Mouse (Mus musculus) liver, embryonic 14.5 days (tissue): ENCODE data around the gene Acsm5. TPM values are rescaled to one million over a fixed set of nuclear protein-coding genes. Genes with fewer than 3 reads are reported as not detected.
A peak's percentile ranks its signal among the peaks of the same experiment; 100 is the strongest.

Source experiments
- ATAC-seq: fragments of 200-750 bp; cut with Nextera tagmentation; 2 replicates; pipeline ENCODE4 v1.8.0; 2017; ENCODE audit warnings: moderate number of reproducible peaks, mild to moderate bottlenecking, moderate library complexity; ENCODE audit not compliant: insufficient read depth
- DNase-seq, 3 experiments: peaks; one replicate each; pipeline ENCODE4 v3.0.0-alpha.2; 2012 to 2013; ENCODE audit warnings: low read depth in 3 of 3, low spot score in 3 of 3
- H3K27ac ChIP-seq: fragments of 300-500 bp; sonication (generic); 2 replicates; pipeline ENCODE4 v1.5.1; 2014; ENCODE audit warnings: moderate library complexity, mild to moderate bottlenecking, control low read depth, inconsistent platforms
- H3K27me3 ChIP-seq: fragments of 300-500 bp; sonication (generic); 2 replicates; pipeline ENCODE4 v1.6.1; 2014; ENCODE audit warnings: mild to moderate bottlenecking, low read length, moderate library complexity; ENCODE audit not compliant: control insufficient read depth, insufficient read depth
- H3K36me3 ChIP-seq: fragments of 300-500 bp; sonication (generic); replicated peaks from 2 replicates; pipeline ENCODE4 v1.6.1; 2014; ENCODE audit warnings: low read depth; ENCODE audit not compliant: control insufficient read depth, insufficient read depth
- H3K4me1 ChIP-seq, 2 experiments: fragments of 200-500 bp in 1 of 2; fragments of 300-500 bp in 1 of 2; sonication (generic) in 1 of 2; replicated peaks; 2 replicates each; pipeline ENCODE4 v1.6.1; 2012 to 2014; ENCODE audit warnings: antibody characterized with exemption in 1 of 2, inconsistent platforms in 1 of 2, low read length in 1 of 2; ENCODE audit not compliant: control insufficient read depth in 2 of 2, insufficient read depth in 2 of 2
- H3K4me2 ChIP-seq: fragments of 300-500 bp; sonication (generic); 2 replicates; pipeline ENCODE4 v1.6.1; 2014; ENCODE audit warnings: low read depth, mild to moderate bottlenecking, control low read depth, moderate library complexity
- H3K4me3 ChIP-seq, 2 experiments: fragments of 200-500 bp in 1 of 2; fragments of 300-500 bp in 1 of 2; sonication (generic) in 1 of 2; 2 replicates each; pipeline ENCODE4 v1.5.1; 2012 to 2014; ENCODE audit warnings: low read depth in 2 of 2, low read length in 2 of 2, mild to moderate bottlenecking in 2 of 2, control low read depth in 1 of 2, inconsistent platforms in 1 of 2, moderate library complexity in 1 of 2; ENCODE audit not compliant: insufficient read depth in 1 of 2
- H3K9ac ChIP-seq: fragments of 300-500 bp; sonication (generic); replicated peaks from 2 replicates; pipeline ENCODE4 v1.6.1; 2014; ENCODE audit warnings: mild to moderate bottlenecking, control low read depth, moderate library complexity
- H3K9me3 ChIP-seq: fragments of 300-500 bp; sonication (generic); 2 replicates; pipeline ENCODE4 v1.6.1; 2016; ENCODE audit warnings: low read length, mixed read lengths; ENCODE audit not compliant: control insufficient read depth
- CTCF ChIP-seq: IDR thresholded peaks from 2 replicates; pipeline ENCODE4 v1.5.1; 2016; ENCODE audit warnings: antibody characterized with exemption, low read depth, control low read depth
- EP300 ChIP-seq: IDR thresholded peaks from 2 replicates; pipeline ENCODE4 v1.6.1; 2016; ENCODE audit warnings: antibody characterized with exemption, low read depth
- WGBS: fragments of 180-500 bp; shearing (Covaris S2); extraction: QIAGEN DNeasy Blood & Tissue Kit; methylation state at CpG from one replicate; pipeline ENCODE4 v1.1.7; 2014; ENCODE audit not compliant: insufficient replicate concordance; 5-methylcytosine and 5-hydroxymethylcytosine counted together
- polyA plus RNA-seq, 2 experiments: library from polyadenylated mRNA; depleted of rRNA in 1 of 2; stranded (reverse) in 1 of 2; unstranded in 1 of 2; fragments of >200 nt; fragmentation: Nextera tagmentation in 1 of 2; extraction: Ambion mirVana in 1 of 2; gene quantifications; 2 replicates each; pipeline versions ENCODE4 v1.2.1 to v1.2.3; 2012 to 2014

The Acsm5 gene
- polyA plus RNA-seq, 2 experiments: 0.06 to 0.32 TPM

DNA sequence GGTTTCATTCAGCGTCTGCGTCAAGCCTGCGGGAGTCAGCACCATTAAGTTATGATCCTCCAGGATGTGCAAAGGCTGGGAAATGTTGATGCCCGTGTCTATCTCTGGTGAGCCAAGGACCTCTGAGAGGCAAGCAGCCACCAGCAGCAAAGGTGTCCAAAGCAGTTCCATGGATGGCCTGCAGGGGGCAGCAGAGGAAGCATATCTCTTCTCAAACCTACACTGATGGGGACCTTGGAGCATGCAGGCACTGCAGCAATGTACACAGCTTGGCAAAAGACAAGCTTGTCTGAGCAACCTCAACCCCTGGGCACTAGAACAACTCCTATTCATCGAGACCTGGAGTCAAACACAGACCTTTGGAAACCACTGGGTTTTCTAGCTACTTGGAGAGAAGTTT lies 391 bp downstream of the Acsm5 start:
- Histone ChIP-seq H3K27me3 (no peaks in the 10 kb centered on the region), H3K36me3 (no peaks in the 10 kb centered on the region), H3K9me3 (no peaks in the 10 kb centered on the region), H3K4me1 (peaks cover 0 to 3% of the 10 kb centered on the region in 2 experiments; a peak in 1 of 4 replicates), H3K4me3 (no peak overlapping the region), H3K27ac (no peak overlapping the region), H3K9ac (no peak overlapping the region), H3K4me2 (no peak overlapping the region)
- peak in 1 of 3 experiments; percentile 2 for DNase-seq
- ATAC-seq: no peak
- WGBS: 43% methylated on average over 5 of the region's 5 CpGs
- TF ChIP-seq CTCF (peak; percentile 94), EP300 (no peak)

DNA sequence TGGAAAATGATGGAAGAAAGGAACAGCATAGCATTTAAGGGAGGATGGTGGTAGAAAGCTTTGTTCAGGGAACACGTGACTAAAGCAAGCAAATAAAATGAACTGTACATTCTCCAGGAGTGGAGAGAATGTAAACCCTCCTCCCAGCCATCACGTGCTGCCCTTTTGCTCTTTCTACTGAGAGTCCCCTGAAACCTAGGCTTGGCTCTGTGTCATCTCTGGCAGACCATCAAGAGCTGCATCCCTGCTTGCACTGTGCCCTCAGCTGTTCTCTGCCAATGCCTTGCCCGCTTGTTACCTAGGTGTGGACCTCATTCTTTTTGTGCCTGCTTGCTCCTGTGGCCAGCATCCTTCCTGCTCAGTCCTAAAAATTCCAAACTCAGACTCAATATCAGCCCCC lies 2.6 kb downstream of the Acsm5 start:
- no peak overlapping the region for H3K4me2 ChIP-seq

GRCm38 (mm10) chr7:119522385-119522784 lies 3.1 kb downstream of the Acsm5 start:
- Histone ChIP-seq H3K4me1 (peaks cover 0 to 3% of the 10 kb centered on the region in 2 experiments; a peak in 1 of 4 replicates), H3K27ac (no peak overlapping the region), H3K27me3 (no peaks in the 10 kb centered on the region), H3K36me3 (no peaks in the 10 kb centered on the region), H3K4me3 (no peak overlapping the region), H3K4me2 (no peak overlapping the region), H3K9me3 (no peaks in the 10 kb centered on the region), H3K9ac (no peak overlapping the region)
- no peak for ATAC-seq
- WGBS: 52% methylated on average over 1 of the region's 1 CpGs
- no peak for TF ChIP-seq CTCF
- no peak for DNase-seq

More for the DNA sequence above, 2.6 kb downstream of the Acsm5 start:
- Histone ChIP-seq H3K4me1 (peaks cover 0 to 3% of the 10 kb centered on the region in 2 experiments; a peak in 1 of 4 replicates), H3K27ac (no peak overlapping the region), H3K9me3 (no peaks in the 10 kb centered on the region), H3K9ac (no peak overlapping the region), H3K27me3 (no peaks in the 10 kb centered on the region), H3K36me3 (no peaks in the 10 kb centered on the region), H3K4me3 (no peak overlapping the region)
- 42% methylated on average over 3 of the region's 3 CpGs for WGBS
- DNase-seq: no peak
- TF ChIP-seq EP300 (no peak), CTCF (no peak)
- ATAC-seq: no peak

GRCm38 (mm10) chr7:119523389-119523788 lies 4.1 kb downstream of the Acsm5 start, which contains the start of gene Pdilt:
TSS of gene Pdilt (minus strand) at chr7:119523489.
- no peak for DNase-seq

DNA sequence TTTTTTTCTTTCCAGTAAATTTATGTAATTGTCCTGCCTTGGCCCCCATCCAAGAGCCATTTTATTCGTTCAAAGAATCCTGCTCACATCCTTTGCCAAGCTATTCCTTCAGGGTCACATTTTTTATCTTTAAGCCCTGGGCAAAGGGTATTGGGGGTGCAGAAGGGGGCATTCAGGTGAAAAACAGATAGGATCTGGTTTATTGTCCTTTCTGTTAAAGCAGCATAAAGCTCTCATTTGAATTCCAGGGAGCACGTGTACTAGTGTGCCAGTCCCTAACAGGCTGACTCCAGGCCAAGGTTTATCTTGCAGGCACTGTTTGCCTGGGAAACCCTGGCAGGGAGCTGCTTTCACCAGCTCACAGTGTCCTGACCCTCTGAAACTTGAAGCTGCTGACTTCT lies 6.6 kb downstream of the Acsm5 start:
- Histone ChIP-seq H3K9me3 (no peaks in the 10 kb centered on the region), H3K4me1 (peaks cover 0 to 3% of the 10 kb centered on the region in 2 experiments; a peak in 1 of 4 replicates), H3K4me3 (no peak overlapping the region), H3K27me3 (no peaks in the 10 kb centered on the region), H3K4me2 (no peak overlapping the region), H3K36me3 (no peaks in the 10 kb centered on the region), H3K9ac (no peak overlapping the region), H3K27ac (no peak overlapping the region)
- DNase-seq (no peak), ATAC-seq (no peak)
- WGBS: 30% methylated on average over 2 of the region's 2 CpGs
- no peak for TF ChIP-seq CTCF

More at GRCm38 (mm10) chr7:119523389-119523788, 4.1 kb downstream of the Acsm5 start, which contains the start of gene Pdilt:
- Histone ChIP-seq H3K4me2 (no peak within 1 kb of the TSS), H3K27me3 (no peaks in the 10 kb centered on the region), H3K9me3 (no peaks in the 10 kb centered on the region), H3K27ac (no peak within 1 kb of the TSS), H3K4me3 (no peak within 1 kb of the TSS), H3K9ac (no peak within 1 kb of the TSS), H3K36me3 (no peaks in the 10 kb centered on the region), H3K4me1 (peaks cover 0 to 3% of the 10 kb centered on the region in 2 experiments; a peak in 1 of 4 replicates)
- no peak for ATAC-seq
- 40% methylated on average over 4 of the region's 4 CpGs for WGBS
- TF ChIP-seq CTCF: no peak
